ENCODE assay signal across 8 mouse cellular contexts in genomic region chrX:161907595-161908592, GRCm38 (mm10).
DNase-seq lines count a peak whose midpoint lies in the region; ATAC-seq and TF ChIP-seq lines count a peak whose summit lies in the region.

No protein-coding gene starts in this region.

- WGBS in heart, adult 2 months = 20% methylated on average over 52 of the region's 53 CpGs
- 20% methylated on average over 50 of the region's 53 CpGs for WGBS in liver, embryonic 15.5 days (ENCODE audit: insufficient replicate concordance)

- peak overlapping the region; percentile 41 for H3K4me2 ChIP-seq in liver, embryonic 15.5 days

- TF ChIP-seq CTCF in heart, adult 2 months (IDR thresholded peaks at IDR 0.05) = no peak
- TF ChIP-seq CTCF in cortical plate, adult 2 months (IDR thresholded peaks at IDR 0.05; ENCODE audit: extremely low read depth, insufficient read depth, low read length) = no peak

- DNase-seq in heart, adult 2 months = peak in 1 of 2 experiments; percentile 19
- DNase-seq in heart, adult 11 months = no peak
- no peak for DNase-seq in urinary bladder, adult 2 months (ENCODE audit: low spot score)
- DNase-seq in adipocyte (ENCODE audit: low spot score) = no peak
- DNase-seq in left cerebral cortex, adult 8-10 months (ENCODE audit: low spot score in 2 of 2) = no peak

- intact Hi-C loops in heart, adult 2 months (cut with DNase I) = loop anchor here (2.0 kb wide), 1 partner anchor 15 kb away; no protein-coding TSS in a partner anchor

- H3K36me3 ChIP-seq in heart, adult 2 months (ENCODE audit: control insufficient read depth, insufficient read depth, low read length) = no peaks in the 10 kb centered on the region
- no peaks in the 10 kb centered on the region for H3K36me3 ChIP-seq in liver, embryonic 15.5 days (replicated peaks)

- no peak for TF ChIP-seq EP300 in heart, adult 2 months (IDR thresholded peaks at IDR 0.05; ENCODE audit: insufficient read depth, low read depth, low read length)

- H3K4me3 ChIP-seq in heart, adult 2 months = peak overlapping the region; percentile 40
- H3K4me3 ChIP-seq in cortical plate, adult 2 months (ENCODE audit: insufficient read depth, low read length) = peak overlapping the region; percentile 48
- H3K4me3 ChIP-seq in liver, embryonic 15.5 days (replicated peaks) = no peak overlapping the region

- TF ChIP-seq POLR2A in heart, adult 2 months (IDR thresholded peaks at IDR 0.05; ENCODE audit: insufficient read depth, low read depth, low read length) = no peak
- no peak for TF ChIP-seq POLR2A in cortical plate, adult 2 months (IDR thresholded peaks at IDR 0.05; ENCODE audit: extremely low read depth, insufficient read depth, low read length)

- no peaks in the 10 kb centered on the region for H3K9me3 ChIP-seq in liver, embryonic 15.5 days (replicated peaks)

- ATAC-seq in hematopoietic stem cell, adult 5-6 weeks (replicated peaks in 1 of 2; ENCODE audit: insufficient read depth in 1 of 2, low FRiP score in 2 of 2, low TSS enrichment in 1 of 2, low read depth in 1 of 2, poor library complexity in 2 of 2, severe bottlenecking in 2 of 2) = peak; percentile 58 to 65; a peak in 3 of 4 replicates
- no peak for ATAC-seq in liver, embryonic 15.5 days (ENCODE audit: insufficient read depth)

- H3K27ac ChIP-seq in heart, adult 2 months = no peak overlapping the region
- H3K27ac ChIP-seq in cortical plate, adult 2 months (ENCODE audit: insufficient read depth, low read length) = no peak overlapping the region
- no peak overlapping the region for H3K27ac ChIP-seq in liver, embryonic 15.5 days (replicated peaks)

- no peaks in the 10 kb centered on the region for H3K27me3 ChIP-seq in heart, adult 2 months (ENCODE audit: control insufficient read depth, insufficient read depth, low read length)
- peaks cover 44% of the 10 kb centered on the region for H3K27me3 ChIP-seq in liver, embryonic 15.5 days

- H3K4me1 ChIP-seq in heart, adult 2 months (ENCODE audit: control insufficient read depth, insufficient read depth, low read length) = peaks cover 2% of the 10 kb centered on the region; the same call in 1 of the 2 replicates
- H3K4me1 ChIP-seq in cortical plate, adult 2 months (ENCODE audit: control insufficient read depth, insufficient read depth, low read length) = no peaks in the 10 kb centered on the region
- H3K4me1 ChIP-seq in liver, embryonic 15.5 days (replicated peaks) = no peaks in the 10 kb centered on the region

- H3K79me2 ChIP-seq in heart, adult 2 months (replicated peaks; ENCODE audit: control insufficient read depth, insufficient read depth, low read length) = no peaks in the 10 kb centered on the region

- no peak overlapping the region; the same call in 1 of the 2 replicates for H3K9ac ChIP-seq in heart, adult 2 months (ENCODE audit: low read depth, low read length)
- H3K9ac ChIP-seq in liver, embryonic 15.5 days = no peak overlapping the region
